Mouse (Mus musculus) bone marrow macrophage, adult 2 months (primary cell): ENCODE measurements around the gene Tmem263.

ENCODE experiments used
- CTCF ChIP-seq: IDR thresholded peaks from 2 replicates; pipeline ENCODE4 v1.5.1; 2012; ENCODE audit warnings: low read depth, mild to moderate bottlenecking, low read length, moderate library complexity
- POLR2A ChIP-seq: IDR thresholded peaks from 2 replicates; pipeline ENCODE4 v1.6.1; 2012; ENCODE audit warnings: mild to moderate bottlenecking, low read depth, low read length, borderline replicate concordance

GRCm38 (mm10) chr10:85071605-85072152 lies 30.7 kb upstream of the Tmem263 start:
- no peak for TF ChIP-seq CTCF
- no peak for TF ChIP-seq POLR2A
